Mouse (Mus musculus) cerebellum, postnatal 25 days (tissue): Measurements from ENCODE around the gene Anln.
"Not testable (repeated sequence)": the region's sequence is repeated elsewhere in the genome, so short reads cannot be mapped to it uniquely, and the experiment has no call there.

Experiments used
- DNase-seq, 2 experiments: peaks; one replicate each; pipeline ENCODE4 v3.0.0; 2021; ENCODE audit warnings: mixed read lengths in 2 of 2

Gene Anln

GRCm38 (mm10) chr9:22389021-22389476, at the start of gene Anln:
Gene Anln (minus strand): TSS chr9:22389188.
- DNase-seq = peak; percentile 91 to 96

GRCm38 (mm10) chr9:22434101-22434500, 45.1 kb upstream of the Anln start:
- no peak for DNase-seq

GRCm38 (mm10) chr9:22433221-22433620, 44.2 kb upstream of the Anln start:
- DNase-seq = no peak

GRCm38 (mm10) chr9:22430315-22430840, 41.4 kb upstream of the Anln start:
- no peak for DNase-seq

- DNase-seq = peak; percentile 25 to 28
Observed at GRCm38 (mm10) chr9:22429533-22430241, 40.7 kb upstream of the Anln start.

GRCm38 (mm10) chr9:22428666-22429410, 39.9 kb upstream of the Anln start:
- DNase-seq = no peak

- DNase-seq = no peak
Observed at GRCm38 (mm10) chr9:22428028-22428665, 39.2 kb upstream of the Anln start.

GRCm38 (mm10) chr9:22424719-22425118, 35.7 kb upstream of the Anln start:
- DNase-seq = no peak

- DNase-seq = no peak
Observed at GRCm38 (mm10) chr9:22424196-22424595, 35.2 kb upstream of the Anln start.

- no peak for DNase-seq
Observed at GRCm38 (mm10) chr9:22423507-22423906, 34.5 kb upstream of the Anln start.

GRCm38 (mm10) chr9:22422559-22422958, 33.6 kb upstream of the Anln start:
- DNase-seq = no peak

- DNase-seq = peak in 1 of 2 experiments; percentile 46
Observed at GRCm38 (mm10) chr9:22420491-22420890, 31.5 kb upstream of the Anln start.

- no peak for DNase-seq
Observed at GRCm38 (mm10) chr9:22419877-22420276, 30.9 kb upstream of the Anln start.

GRCm38 (mm10) chr9:22417547-22417946, 28.6 kb upstream of the Anln start:
- DNase-seq = no peak

GRCm38 (mm10) chr9:22416187-22416586, 27.2 kb upstream of the Anln start:
- no peak for DNase-seq

GRCm38 (mm10) chr9:22411002-22411857, 22.2 kb upstream of the Anln start, which contains the start of gene 9530077C05Rik:
Gene 9530077C05Rik (plus strand): TSS chr9:22411513.
- peak; percentile 98 to 99 for DNase-seq

GRCm38 (mm10) chr9:22409501-22409900, 20.5 kb upstream of the Anln start:
- DNase-seq = no peak

GRCm38 (mm10) chr9:22408344-22408743, 19.4 kb upstream of the Anln start:
- DNase-seq = not testable (repeated sequence)

- not testable (repeated sequence) for DNase-seq
Observed at GRCm38 (mm10) chr9:22407633-22408032, 18.6 kb upstream of the Anln start.

- DNase-seq = no peak
Observed at GRCm38 (mm10) chr9:22405414-22405813, 16.4 kb upstream of the Anln start.

GRCm38 (mm10) chr9:22403501-22403900, 14.5 kb upstream of the Anln start:
- not testable (repeated sequence) for DNase-seq

- no peak for DNase-seq
Observed at GRCm38 (mm10) chr9:22402976-22403375, 14.0 kb upstream of the Anln start.
